Mouse (Mus musculus): ENCODE data around the gene G3bp2.

Gene G3bp2

DNA sequence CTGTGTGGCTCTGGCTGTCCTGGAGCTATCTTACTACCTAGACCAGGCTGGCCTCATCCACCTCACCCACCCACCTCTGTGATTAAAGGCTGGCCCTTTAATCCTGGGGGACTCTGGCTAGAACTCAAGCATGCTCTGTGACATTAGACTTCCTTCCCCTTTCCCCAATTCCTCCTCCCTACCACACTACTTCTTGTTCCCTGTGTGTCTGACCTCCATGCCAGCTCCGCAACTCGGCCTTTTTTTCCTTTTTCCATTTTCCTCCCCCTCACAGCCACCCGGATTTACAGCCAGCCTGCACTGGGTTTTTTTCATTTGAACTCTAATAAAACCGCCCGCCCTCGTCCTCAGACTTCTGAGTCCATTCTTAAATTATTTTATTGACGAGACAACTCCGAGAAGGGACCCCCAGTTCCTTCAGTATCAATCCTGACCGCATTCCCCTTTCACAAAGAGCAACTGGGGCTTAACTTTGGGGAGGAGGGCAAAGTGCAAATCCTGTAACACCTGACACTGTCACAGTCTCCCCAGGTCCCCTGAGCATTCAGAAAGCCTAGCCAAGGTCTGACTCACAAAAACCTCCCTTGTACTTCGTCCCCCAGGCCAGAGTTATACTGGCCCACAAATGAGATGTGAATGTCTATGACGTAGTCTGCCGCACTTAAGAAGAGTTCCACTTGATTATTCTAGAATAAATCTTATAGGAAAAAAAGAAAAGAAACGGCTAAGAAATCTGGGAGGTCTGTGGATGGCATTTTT lies 15.0 kb upstream of the G3bp2 start:
- DNase-seq (ENCODE audit: low spot score in 2 of 2): peak in 1 of 2 experiments; percentile 31

GRCm38 (mm10) chr5:92097779-92098178 lies 14.3 kb upstream of the G3bp2 start:
- no peak for DNase-seq (ENCODE audit: low spot score in 2 of 2)

- DNase-seq (ENCODE audit: low spot score in 2 of 2): no peak
Measured at GRCm38 (mm10) chr5:92096786-92097185, 13.3 kb upstream of the G3bp2 start.

GRCm38 (mm10) chr5:92094062-92094415 lies 10.5 kb upstream of the G3bp2 start:
- DNase-seq (ENCODE audit: low spot score in 2 of 2): no peak

DNA sequence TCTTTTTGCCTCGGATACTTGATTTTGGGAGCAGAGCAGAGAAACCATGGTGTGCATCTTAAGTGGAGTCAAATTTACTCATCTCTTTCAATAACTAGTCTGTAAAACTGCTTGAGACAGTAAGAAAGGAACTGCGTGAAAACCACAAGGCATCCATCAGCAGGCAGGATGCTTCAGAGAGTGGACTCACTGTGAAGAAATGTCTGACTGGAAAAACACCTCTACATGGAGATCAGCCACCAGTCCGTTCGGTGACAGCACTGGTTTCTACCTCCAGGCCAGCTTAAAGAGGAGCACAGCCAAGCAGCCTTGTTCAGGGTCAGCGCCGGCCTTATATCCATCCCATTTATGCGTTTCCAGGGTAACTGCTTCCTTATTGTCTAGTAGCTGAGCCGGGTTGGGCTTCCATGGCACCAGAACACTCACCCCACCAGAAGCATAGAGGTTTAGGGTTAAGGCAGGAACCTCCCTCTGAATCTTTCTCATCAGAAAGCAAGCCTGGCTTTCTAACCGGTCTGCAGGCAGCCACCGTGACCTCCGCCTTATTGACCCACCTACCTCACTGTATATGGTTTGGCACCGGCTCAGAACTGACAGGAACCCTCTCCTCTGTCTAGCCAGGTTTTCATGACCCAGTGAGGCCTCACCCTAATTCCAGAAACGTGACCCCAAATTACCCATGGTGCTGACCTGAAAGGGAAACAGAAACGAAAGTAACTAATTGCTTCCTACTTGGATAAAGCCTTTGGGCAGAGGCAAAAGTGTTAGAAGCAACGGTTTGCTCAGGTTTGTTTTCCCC lies 9.9 kb upstream of the G3bp2 start:
- peak in 1 of 2 experiments; percentile 29 for DNase-seq (ENCODE audit: low spot score in 2 of 2)

GRCm38 (mm10) chr5:92087469-92087868 lies 4.0 kb upstream of the G3bp2 start:
- DNase-seq (ENCODE audit: low spot score in 2 of 2): no peak

DNA sequence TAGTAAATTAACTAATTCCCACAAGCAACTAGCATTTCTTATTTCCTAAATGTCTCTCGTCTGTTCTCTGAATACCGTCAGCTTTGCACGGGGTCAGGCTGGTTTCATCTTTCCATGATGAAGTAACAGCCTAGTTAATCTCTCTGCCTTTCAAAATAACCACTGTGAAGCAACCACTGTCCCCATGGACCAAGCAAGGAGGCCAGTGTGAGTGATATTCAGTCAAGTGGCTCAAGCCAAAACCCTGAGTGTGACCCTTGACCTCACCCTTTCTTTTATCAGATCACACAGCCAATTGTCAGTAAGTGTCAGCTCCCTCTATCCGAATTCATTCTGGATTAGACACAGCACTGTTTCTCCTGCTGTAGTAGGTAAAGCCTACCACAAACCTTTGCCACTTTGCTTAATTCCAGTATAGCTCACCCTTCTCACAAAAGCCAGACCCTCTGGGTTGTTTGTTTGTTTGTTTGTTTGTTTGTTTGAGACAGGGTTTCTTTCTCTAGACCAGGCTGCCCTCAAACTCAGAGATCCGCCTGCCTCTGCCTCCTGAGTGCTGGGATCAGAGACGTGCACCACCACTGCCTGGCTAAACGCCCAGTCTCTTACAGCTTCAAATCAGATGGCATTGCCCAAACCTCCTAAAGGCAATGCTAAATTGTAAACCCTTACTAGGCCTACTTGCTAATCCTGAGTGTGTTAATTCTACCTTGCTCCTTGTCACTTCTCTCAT lies 2.5 kb upstream of the G3bp2 start:
- no peak for DNase-seq (ENCODE audit: low spot score in 2 of 2)

DNA sequence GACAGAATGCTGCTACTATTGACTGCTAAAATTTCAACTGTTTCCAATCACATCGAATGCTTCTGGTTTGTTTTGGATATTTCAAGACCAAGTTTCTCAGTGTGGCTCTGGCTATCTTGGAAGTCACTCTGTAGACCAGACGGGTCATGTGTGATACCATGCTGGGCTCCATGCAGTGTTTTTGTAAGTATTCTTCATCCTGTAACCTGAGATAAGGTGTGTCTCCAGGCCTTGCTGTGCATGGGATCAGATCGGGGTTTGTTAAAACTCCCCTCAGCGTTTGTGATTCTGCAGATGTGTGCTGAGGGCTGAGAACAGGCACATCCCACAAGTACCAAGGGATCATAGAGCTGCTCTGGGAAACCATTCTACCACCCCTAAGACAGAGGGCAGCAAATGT lies 1.7 kb upstream of the G3bp2 start:
- no peak for DNase-seq (ENCODE audit: low spot score in 2 of 2)

- DNase-seq (ENCODE audit: low spot score in 2 of 2): peak; percentile 61 to 64
Measured at GRCm38 (mm10) chr5:92082821-92083401, 608 bp downstream of the G3bp2 start.

DNA sequence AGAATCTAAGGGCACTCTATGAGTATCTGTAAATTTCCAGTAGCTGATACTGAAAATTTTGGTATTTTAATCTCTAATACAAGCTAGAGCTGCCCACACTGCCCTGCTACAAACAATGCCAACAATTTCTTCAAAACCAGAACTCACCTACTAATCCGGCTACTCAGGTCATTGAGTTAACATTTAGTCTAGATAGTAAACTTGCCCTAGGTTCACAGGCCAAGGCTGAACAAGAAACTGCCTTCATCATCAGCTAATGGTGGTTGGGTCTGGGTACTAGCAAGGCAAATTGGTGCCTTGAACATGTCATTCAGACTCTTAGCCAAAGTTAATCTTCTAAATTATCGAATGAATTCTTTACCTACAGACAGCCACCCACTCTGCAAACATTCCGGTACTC lies 2.2 kb downstream of the G3bp2 start:
- no peak for DNase-seq (ENCODE audit: low spot score in 2 of 2)

- DNase-seq (ENCODE audit: low spot score in 2 of 2): no peak
Measured at GRCm38 (mm10) chr5:92080400-92080799, 3.1 kb downstream of the G3bp2 start.

GRCm38 (mm10) chr5:92079304-92079703 lies 4.2 kb downstream of the G3bp2 start:
- no peak for DNase-seq (ENCODE audit: low spot score in 2 of 2)

- no peak for DNase-seq (ENCODE audit: low spot score in 2 of 2)
Measured at GRCm38 (mm10) chr5:92078751-92079150, 4.8 kb downstream of the G3bp2 start.

DNA sequence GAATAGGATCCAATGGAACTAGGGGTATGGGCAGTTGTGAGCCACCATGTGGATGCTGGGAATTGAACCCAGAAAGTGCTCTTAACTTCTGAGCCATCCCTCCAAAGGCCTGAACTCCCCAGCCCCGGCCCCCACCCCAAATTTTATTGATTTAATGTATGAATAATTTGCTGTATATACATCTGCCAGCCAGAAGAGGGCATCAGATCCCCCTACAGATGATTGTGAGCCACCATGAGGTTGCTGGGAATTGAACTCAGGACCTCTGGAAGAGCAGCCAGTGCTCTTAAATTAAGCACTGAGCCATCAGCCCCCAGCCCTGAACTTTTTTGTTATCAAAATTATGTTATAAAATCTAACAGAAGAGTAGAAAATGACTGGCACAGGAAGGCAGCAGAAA lies 7.2 kb downstream of the G3bp2 start:
- no peak for DNase-seq (ENCODE audit: low spot score in 2 of 2)

GRCm38 (mm10) chr5:92074061-92074460 lies 9.5 kb downstream of the G3bp2 start:
- no peak for DNase-seq (ENCODE audit: low spot score in 2 of 2)

DNA sequence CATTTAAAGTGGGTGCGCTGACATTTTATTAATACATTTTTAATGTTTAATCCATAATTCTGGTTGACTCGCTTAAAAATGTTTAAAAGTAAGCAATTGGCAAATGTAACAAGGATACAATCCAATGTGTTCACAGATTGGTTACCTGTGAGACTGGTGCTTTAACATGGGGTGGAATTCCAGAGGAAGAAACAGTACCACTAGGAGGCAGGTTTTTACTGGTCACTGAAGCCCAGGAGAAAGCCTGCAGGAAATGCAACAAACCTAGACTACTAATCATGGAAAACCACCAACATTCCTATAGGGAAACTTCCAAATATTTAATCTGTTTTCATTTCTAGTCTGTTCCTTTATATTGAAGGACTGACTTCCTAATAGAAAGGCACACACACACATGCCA lies 20.3 kb downstream of the G3bp2 start:
- DNase-seq (ENCODE audit: low spot score in 2 of 2): no peak

GRCm38 (mm10) chr5:92052866-92053265 lies 30.7 kb downstream of the G3bp2 start:
- DNase-seq (ENCODE audit: low spot score in 2 of 2): no peak

- DNase-seq (ENCODE audit: low spot score in 2 of 2): no peak
Measured at GRCm38 (mm10) chr5:92050419-92050818, 33.1 kb downstream of the G3bp2 start.

DNA sequence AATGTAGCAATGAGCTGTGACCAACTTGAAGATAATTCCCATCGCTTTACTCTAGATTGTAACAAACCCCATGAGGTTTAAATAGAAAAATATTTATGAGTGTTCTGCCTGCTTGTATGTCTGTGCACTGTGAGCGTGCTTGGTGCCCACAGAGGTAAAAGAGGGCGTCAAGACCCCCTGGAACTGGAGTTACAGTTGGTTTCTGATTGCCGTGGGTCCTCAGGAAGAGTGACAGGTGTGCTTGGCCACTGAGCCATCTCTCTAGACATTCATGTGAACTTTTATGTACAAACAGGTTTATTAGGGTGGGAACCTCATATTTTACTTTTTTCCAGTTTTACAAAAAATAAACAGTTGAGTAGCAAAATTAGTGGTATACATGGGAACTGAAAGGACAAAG lies 39.7 kb downstream of the G3bp2 start, which contains the start of gene Cdkl2:
TSS of gene Cdkl2 (minus strand) at position 101 of the 400 bp plus-strand sequence.
- no peak for DNase-seq (ENCODE audit: low spot score in 2 of 2)

- peak; percentile 92 to 93 for DNase-seq (ENCODE audit: low spot score in 2 of 2)
Measured at GRCm38 (mm10) chr5:92042377-92043348, 40.9 kb downstream of the G3bp2 start.

DNA sequence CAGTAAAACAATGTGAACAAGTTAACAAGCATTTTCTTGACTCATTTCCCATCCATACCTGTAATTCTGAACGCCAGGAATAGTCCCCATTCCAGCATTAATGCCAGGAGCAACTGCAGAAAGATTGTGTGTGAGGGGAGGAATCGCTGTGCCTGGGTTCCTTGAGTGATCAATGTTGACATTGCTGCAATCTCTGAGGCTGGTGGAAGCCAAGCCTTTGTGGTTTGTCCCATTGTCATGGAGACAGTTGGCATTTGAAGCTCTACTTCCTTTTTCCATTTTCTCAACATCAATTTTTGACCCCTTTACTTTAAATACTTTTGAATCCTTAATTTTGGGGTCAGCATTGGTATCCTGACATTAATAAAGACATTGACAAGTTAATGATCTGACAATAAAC lies 63.6 kb downstream of the G3bp2 start:
- DNase-seq (ENCODE audit: low spot score in 2 of 2): no peak

All from heart, adult 9 months (tissue).